Mouse (Mus musculus): ENCODE results near the gene Zmat5. TPM values are rescaled to one million over a fixed set of nuclear protein-coding genes. Genes with fewer than 3 reads are reported as not detected.

Gene Zmat5
- polyA plus RNA-seq, 1 experiment from 2014 or later: 62.2 TPM

Other genes with a start within 250 kb of the Zmat5 start
- 34.3 and 34.4 TPM in 2 replicates for gene Mtmr3, start 109.8 kb upstream of the Zmat5 start, polyA plus RNA-seq (2015; fragmentation: Nextera tagmentation; extraction: Ambion mirVana)
- not detected in 2 replicates for gene Gm11032, start 84.6 kb upstream of the Zmat5 start, polyA plus RNA-seq (2015; fragmentation: Nextera tagmentation; extraction: Ambion mirVana)
- gene Ascc2, start 66.9 kb upstream of the Zmat5 start, polyA plus RNA-seq (2015; fragmentation: Nextera tagmentation; extraction: Ambion mirVana): 21.1 and 21.4 TPM in 2 replicates
- gene Uqcr10, start 336 bp upstream of the Zmat5 start, polyA plus RNA-seq (2015; fragmentation: Nextera tagmentation; extraction: Ambion mirVana): 678 and 743 TPM in 2 replicates
- gene Cabp7, start 42.1 kb downstream of the Zmat5 start, polyA plus RNA-seq (2015; fragmentation: Nextera tagmentation; extraction: Ambion mirVana): 2.3 and 2.7 TPM in 2 replicates
- 66.8 and 72.3 TPM in 2 replicates for gene Nf2, start 144.9 kb downstream of the Zmat5 start, polyA plus RNA-seq (2015; fragmentation: Nextera tagmentation; extraction: Ambion mirVana)
- 137 and 139 TPM in 2 replicates for gene Nipsnap1, start 169.3 kb downstream of the Zmat5 start, polyA plus RNA-seq (2015; fragmentation: Nextera tagmentation; extraction: Ambion mirVana)
- 48.7 and 51.4 TPM in 2 replicates for gene Thoc5, start 190.6 kb downstream of the Zmat5 start, polyA plus RNA-seq (2015; fragmentation: Nextera tagmentation; extraction: Ambion mirVana)
- gene Nefh, start 243.4 kb downstream of the Zmat5 start, polyA plus RNA-seq (2015; fragmentation: Nextera tagmentation; extraction: Ambion mirVana): 11.2 and 11.6 TPM in 2 replicates

All from hindbrain, embryonic 15.5 days (tissue).